Mouse (Mus musculus): ENCODE results near the gene Filip1l.

Filip1l gene

GRCm38 (mm10) chr16:57431294-57431693, 78.4 kb downstream of the Filip1l start:
- in situ Hi-C loops (cut with MboI, MseI), result no loop called here

GRCm38 (mm10) chr16:57433173-57433572, 80.3 kb downstream of the Filip1l start:
- in situ Hi-C loops (cut with MboI, MseI), result no loop called here

DNA sequence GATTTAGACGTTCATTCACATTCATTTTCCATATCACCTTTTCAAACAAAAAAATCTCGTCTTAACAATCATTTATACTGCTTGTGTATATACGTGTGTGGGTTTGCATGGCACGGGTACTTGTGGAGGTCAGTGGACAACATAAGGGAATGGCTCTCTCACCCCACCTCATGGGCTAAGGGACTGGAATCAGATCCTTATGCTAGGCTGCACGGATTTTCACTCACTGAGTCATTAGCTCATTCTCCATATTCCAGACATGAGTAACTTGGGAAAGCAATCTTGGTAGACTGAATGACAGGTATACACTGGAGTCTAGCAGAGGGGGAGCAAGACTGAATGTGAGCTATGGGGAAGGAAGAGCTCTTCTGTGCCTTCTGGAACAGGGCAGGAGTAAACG, 80.8 kb downstream of the Filip1l start:
- in situ Hi-C loops (cut with MboI, MseI), result no loop called here

DNA sequence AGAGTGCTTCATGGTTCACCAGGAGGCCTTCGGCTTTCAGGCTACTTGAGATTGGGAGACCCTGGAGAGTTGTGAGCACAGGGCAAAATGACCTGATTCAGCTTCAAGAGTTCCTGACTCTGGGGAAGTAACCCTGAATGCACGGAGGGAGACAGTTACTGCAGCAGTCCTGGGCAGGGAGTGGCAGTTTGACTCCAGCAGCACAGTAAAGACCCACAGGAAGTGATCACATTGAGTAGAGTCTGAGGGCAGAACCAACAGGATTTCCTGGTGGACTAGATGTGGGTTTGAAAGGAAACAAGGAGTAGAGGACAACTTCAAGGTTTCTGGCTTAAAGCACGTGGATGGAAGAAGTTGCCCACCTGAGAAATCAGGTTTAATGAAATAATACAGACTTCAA, 81.7 kb downstream of the Filip1l start:
- in situ Hi-C loops (cut with MboI, MseI), result no loop called here

- in situ Hi-C loops (cut with MboI, MseI), result no loop called here
These were observed 84.8 kb downstream of the Filip1l start for GRCm38 (mm10) chr16:57437523-57438287.

GRCm38 (mm10) chr16:57438288-57438685, 85.4 kb downstream of the Filip1l start:
- in situ Hi-C loops (cut with MboI, MseI), result no loop called here

GRCm38 (mm10) chr16:57439206-57439605, 86.3 kb downstream of the Filip1l start:
- in situ Hi-C loops (cut with MboI, MseI), result no loop called here

- in situ Hi-C loops (cut with MboI, MseI), result no loop called here
These were observed 88.0 kb downstream of the Filip1l start for GRCm38 (mm10) chr16:57440706-57441437.

DNA sequence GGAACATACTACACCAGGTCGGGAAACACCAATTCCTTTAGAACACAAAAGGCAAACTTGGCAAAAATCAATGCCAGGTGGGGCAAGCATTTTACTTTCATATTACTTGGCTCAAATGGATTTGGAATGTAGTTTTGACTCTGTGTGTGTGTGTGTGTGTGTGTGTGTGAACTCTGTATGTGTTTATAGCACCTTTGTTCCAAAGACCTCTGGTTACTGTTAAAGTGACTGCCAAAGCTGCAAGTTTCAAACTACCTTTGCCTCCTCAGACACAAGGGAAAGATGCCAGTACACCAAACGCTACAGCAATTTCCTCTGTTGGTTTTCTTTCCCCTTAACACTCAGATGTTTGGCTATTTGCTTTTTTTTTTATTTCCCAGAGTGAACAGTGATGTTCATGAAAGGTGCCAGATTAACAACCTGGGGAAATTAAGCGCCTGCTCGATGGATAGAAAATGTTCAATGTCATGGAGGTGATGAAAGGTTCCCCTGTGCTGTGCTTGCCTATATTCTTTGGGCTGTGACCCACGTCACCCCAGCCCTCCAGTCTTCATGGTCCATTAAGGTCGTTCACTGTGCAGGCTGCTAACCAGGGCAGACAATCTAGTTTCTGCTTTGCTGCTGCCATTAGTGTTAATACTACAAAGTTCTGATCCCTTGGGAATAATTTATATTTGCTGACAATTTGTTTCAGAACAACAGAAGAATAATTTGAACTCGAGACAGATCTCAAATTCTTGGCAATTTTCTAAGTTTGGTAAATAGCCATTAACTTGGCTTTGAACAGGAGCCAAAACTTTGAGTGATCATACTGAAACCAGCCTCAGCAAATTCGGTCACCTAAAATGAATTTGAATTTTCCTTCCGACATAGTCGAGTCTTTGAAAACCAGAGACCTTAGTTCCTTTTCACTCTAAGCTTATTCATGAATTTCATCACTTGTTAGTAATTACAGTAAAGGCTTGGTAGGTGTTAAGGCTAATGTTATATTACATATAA, 92.5 kb downstream of the Filip1l start:
- in situ Hi-C loops (cut with MboI, MseI), result no loop called here

DNA sequence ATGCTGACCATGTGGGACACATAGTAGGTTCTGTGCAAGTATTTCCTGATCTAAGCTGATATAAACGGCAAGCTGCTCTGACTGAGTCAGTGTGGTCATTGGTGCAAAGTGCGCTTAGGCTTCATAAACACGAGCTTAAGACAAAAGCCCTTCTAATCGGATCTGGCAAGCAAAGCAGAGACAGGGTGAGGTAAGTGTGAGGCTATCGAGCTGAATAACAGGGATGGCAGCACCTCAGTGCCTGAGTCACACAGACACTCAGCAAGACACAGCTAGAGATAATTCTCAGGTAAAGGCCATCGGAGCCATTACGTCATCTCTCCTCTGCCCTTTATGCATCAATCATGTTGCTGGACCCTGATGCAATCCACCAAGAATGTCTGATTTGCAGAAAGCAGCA, 100.1 kb downstream of the Filip1l start:
- in situ Hi-C loops (cut with MboI, MseI), result loop anchor here in 1 of 2 experiments (25.0 kb wide), 1 partner anchor 1191 kb away; no protein-coding TSS in a partner anchor

DNA sequence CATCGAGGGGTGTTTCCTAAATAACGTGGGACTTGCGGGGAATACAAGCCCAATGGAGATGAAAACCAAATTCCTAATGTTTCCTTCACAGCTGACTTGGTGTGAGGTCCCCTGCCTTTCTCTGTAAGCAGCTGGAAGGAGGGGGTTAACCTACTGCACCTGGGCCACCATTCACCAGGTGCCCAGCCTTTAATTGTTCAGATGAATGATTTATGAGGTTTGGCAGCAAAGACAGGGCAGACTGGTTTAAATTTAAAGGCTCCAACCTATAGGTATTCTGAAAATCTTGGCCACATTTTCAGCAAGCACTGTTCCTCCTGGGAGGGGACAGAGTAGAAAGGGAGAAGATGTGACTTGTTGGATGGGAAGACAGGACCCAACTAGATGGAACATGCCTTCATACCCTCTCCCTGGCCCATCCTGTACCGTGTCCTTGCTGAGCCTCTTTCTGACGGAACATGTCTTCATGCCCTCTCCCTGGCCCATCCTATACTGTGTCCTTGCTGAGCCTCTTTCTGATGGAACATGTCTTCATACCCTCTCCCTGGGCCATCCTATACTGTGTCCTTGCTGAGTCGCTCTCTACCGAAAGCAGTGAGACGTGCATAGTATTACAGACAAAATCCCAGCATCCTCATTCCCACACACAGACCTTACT, 101.3 kb downstream of the Filip1l start:
- in situ Hi-C loops (cut with MboI, MseI), result loop anchor here in 1 of 2 experiments (25.0 kb wide), 1 partner anchor 1192 kb away; no protein-coding TSS in a partner anchor

GRCm38 (mm10) chr16:57455573-57455972, 102.7 kb downstream of the Filip1l start:
- in situ Hi-C loops (cut with MboI, MseI), result loop anchor here in 1 of 2 experiments (25.0 kb wide), 1 partner anchor 1193 kb away; no protein-coding TSS in a partner anchor

- in situ Hi-C loops (cut with MboI, MseI), result loop anchor here in 1 of 2 experiments (25.0 kb wide), 1 partner anchor 1194 kb away; no protein-coding TSS in a partner anchor
These were observed 103.1 kb downstream of the Filip1l start for GRCm38 (mm10) chr16:57456003-57456402.

DNA sequence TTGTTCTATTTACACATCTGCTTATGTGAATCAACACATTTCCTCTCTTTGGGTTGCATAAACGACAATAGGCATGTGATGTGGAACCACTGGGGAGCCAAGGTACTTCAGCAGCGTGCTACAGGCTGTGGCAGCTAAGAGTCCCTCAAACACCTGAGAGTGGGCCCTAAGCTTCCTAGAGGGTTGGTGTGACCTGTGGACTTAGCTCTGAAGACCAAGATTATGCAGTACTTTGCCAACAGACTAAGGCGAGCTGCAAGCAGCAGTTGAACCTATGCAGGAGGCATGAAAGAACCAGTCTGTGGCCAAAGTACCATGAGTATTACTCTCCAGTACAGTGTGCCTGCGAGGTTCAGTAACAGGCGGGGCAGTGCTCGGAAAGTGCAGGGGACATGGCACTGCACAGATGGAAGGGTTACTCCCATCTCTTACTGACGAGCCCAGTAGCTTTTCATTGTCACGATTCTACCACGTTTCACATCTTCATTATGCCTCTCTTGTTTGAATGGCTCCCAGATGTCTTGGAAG, 112.6 kb downstream of the Filip1l start:
- in situ Hi-C loops (cut with MboI, MseI), result loop anchor here (10.0 to 25.0 kb wide), 2 partner anchors 1203 to 1651 kb away; no protein-coding TSS in a partner anchor

- in situ Hi-C loops (cut with MboI, MseI), result loop anchor here (10.0 to 25.0 kb wide), 2 partner anchors 1207 to 1654 kb away; no protein-coding TSS in a partner anchor
These were observed 116.4 kb downstream of the Filip1l start for GRCm38 (mm10) chr16:57469301-57469700.

DNA sequence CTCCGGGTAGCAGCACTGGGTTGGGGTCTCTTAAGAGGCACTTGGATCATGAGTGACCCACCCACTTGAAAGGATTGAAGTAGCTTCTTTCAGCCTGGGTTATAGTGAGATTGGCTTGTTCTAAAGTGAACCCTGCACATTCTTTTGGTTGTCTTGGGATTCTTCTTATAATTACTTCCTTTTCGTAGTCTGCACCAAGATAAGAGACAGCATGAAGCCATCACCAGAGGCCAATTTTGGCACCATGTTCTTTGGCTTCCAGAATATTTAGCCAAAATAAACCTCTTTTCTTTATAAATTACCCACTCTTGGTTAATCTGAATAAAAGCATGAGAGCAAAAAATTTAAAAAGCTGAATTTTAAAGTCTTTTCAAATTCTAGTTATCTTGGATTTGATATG, 117.0 kb downstream of the Filip1l start:
- in situ Hi-C loops (cut with MboI, MseI), result loop anchor here (10.0 to 25.0 kb wide), 2 partner anchors 1208 to 1655 kb away; no protein-coding TSS in a partner anchor

- in situ Hi-C loops (cut with MboI, MseI), result loop anchor here in 1 of 2 experiments (25.0 kb wide), 1 partner anchor 1208 kb away; no protein-coding TSS in a partner anchor
These were observed 117.5 kb downstream of the Filip1l start for GRCm38 (mm10) chr16:57470286-57470830.

DNA sequence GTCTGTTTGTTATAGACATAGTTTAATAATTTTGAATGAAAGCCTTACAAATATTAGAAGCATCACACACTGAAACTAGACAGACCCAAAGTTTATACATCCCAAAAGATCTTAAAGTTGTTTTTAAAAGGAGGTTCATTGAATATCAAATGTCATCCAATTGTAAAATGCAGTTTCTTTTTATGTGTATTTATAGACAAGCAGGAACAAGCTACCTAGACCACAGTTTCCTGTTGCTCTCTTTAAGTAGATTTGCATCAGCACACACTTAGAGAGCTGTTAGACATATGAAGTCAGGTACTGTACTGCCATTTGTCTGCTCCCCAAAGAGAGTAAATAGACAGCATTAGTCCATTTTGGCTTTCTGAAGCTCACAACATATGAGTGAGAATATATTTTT, 118.2 kb downstream of the Filip1l start:
- in situ Hi-C loops (cut with MboI, MseI), result loop anchor here in 1 of 2 experiments (25.0 kb wide), 1 partner anchor 1209 kb away; no protein-coding TSS in a partner anchor

DNA sequence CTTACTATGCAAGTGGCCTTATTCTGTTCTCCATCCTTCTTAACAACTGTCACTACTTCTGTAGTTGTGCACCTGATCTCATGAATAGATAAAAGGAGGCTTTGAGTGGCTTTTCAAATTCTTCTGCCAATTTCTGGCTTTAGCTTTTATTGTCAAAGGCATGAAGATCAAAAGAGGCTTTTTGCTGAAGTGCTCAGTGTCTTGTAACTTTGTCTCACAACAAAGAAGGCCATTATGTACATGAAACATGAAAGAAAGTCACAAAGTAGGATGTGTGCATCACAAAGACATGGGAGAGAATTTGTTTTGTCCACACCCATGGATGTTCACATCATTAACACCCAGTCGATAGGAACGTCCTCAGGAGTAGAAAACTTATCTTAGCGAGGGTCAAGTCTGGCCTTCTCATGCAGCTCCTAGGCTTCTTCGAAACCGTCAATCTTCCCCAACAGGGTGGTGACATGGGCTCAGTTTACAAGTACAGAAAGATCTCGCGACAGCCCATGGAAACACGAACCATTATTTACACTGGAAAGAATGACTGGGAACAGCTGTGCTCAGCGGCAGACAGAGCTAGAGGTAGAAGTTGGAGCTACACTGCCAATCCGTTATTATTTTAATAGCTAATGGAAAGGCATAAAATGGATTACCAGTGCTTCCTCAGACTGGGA, 120.7 kb downstream of the Filip1l start:
- in situ Hi-C loops (cut with MboI, MseI), result loop anchor here in 1 of 2 experiments (25.0 kb wide), 1 partner anchor 1211 kb away; no protein-coding TSS in a partner anchor
